Mouse (Mus musculus) brown adipose tissue, adult 24 weeks (tissue): ENCODE data around the gene Psmb1. TPM values are rescaled to one million over a fixed set of nuclear protein-coding genes. Genes with fewer than 3 reads are reported as not detected.
"Not testable (repeated sequence)": the region's sequence is repeated elsewhere in the genome, so short reads cannot be mapped to it uniquely, and the experiment has no call there.

Experiments used
- H3K27ac ChIP-seq: fragments of 200-500 bp; replicated peaks from 2 replicates; pipeline ENCODE4 v1.5.1; 2012; ENCODE audit warnings: low read depth, mild to moderate bottlenecking, low read length
- H3K4me1 ChIP-seq: fragments of 200-500 bp; 2 replicates; pipeline ENCODE4 v1.6.1; 2012; ENCODE audit warnings: low read length, mixed read lengths; ENCODE audit not compliant: control insufficient read depth, insufficient read depth, insufficient read length
- H3K4me3 ChIP-seq: fragments of 200-500 bp; 2 replicates; pipeline ENCODE4 v1.5.1; 2012; ENCODE audit warnings: low read depth, mild to moderate bottlenecking, low read length, moderate library complexity; ENCODE audit not compliant: insufficient read depth
- polyA plus RNA-seq: library from polyadenylated mRNA; stranded (reverse); fragments of >200 nt; gene quantifications from 2 replicates; pipeline ENCODE4 v1.2.4, GENCODE M21; 2012; ENCODE audit not compliant: missing spikeins, insufficient read depth, insufficient read length

Psmb1 gene
- 179 and 185 TPM in 2 replicates for polyA plus RNA-seq

GRCm38 (mm10) chr17:15499656-15500394 lies at the start of gene Psmb1, which contains the start of gene Tbp:
Gene Psmb1 (minus strand): TSS chr17:15499751.
Gene Tbp (plus strand): TSS chr17:15499888.
- Histone ChIP-seq H3K4me3 (peak within 1 kb of the TSS; percentile 90), H3K27ac (peak within 1 kb of the TSS; percentile 95), H3K4me1 (0 out of 2 replicates have a peak, but pooled peaks cover 3% of the 10 kb centered on the region)

GRCm38 (mm10) chr17:15546440-15546839 lies 46.9 kb upstream of the Psmb1 start:
- no peak overlapping the region for H3K27ac ChIP-seq
- no peak overlapping the region for H3K4me3 ChIP-seq
- H3K4me1 ChIP-seq, result no peaks in the 10 kb centered on the region

- H3K4me1 ChIP-seq, H3K4me3 ChIP-seq, H3K27ac ChIP-seq: not testable (repeated sequence)
Measured at GRCm38 (mm10) chr17:15543868-15544267, 44.3 kb upstream of the Psmb1 start.

- H3K4me1 ChIP-seq, result no peaks in the 10 kb centered on the region
- no peak overlapping the region for H3K4me3 ChIP-seq
- no peak overlapping the region for H3K27ac ChIP-seq
Measured at GRCm38 (mm10) chr17:15540309-15540708, 40.8 kb upstream of the Psmb1 start.

- Histone ChIP-seq H3K4me3 (peak overlapping the region; percentile 41), H3K4me1 (no peaks in the 10 kb centered on the region), H3K27ac (no peak overlapping the region)
Measured at GRCm38 (mm10) chr17:15536457-15536904, 36.9 kb upstream of the Psmb1 start.

GRCm38 (mm10) chr17:15535943-15536342 lies 36.4 kb upstream of the Psmb1 start:
- Histone ChIP-seq H3K4me3 (peak overlapping the region; percentile 41), H3K4me1 (no peaks in the 10 kb centered on the region), H3K27ac (no peak overlapping the region)

GRCm38 (mm10) chr17:15535162-15535800 lies 35.7 kb upstream of the Psmb1 start:
- Histone ChIP-seq H3K4me1 (no peaks in the 10 kb centered on the region), H3K4me3 (no peak overlapping the region), H3K27ac (no peak overlapping the region)

GRCm38 (mm10) chr17:15530141-15530540 lies 30.6 kb upstream of the Psmb1 start:
- Histone ChIP-seq H3K27ac (no peak overlapping the region), H3K4me3 (no peak overlapping the region), H3K4me1 (peaks cover 3% of the 10 kb centered on the region; the same call in 1 of the 2 replicates)

- no peak overlapping the region for H3K4me3 ChIP-seq
- H3K4me1 ChIP-seq, result peaks cover 3% of the 10 kb centered on the region; the same call in 1 of the 2 replicates
- H3K27ac ChIP-seq, result no peak overlapping the region
Measured at GRCm38 (mm10) chr17:15528887-15529286, 29.3 kb upstream of the Psmb1 start.

GRCm38 (mm10) chr17:15527811-15528136 lies 28.2 kb upstream of the Psmb1 start:
- Histone ChIP-seq H3K4me1 (peaks cover 3% of the 10 kb centered on the region; the same call in 1 of the 2 replicates), H3K27ac (no peak overlapping the region), H3K4me3 (peak overlapping the region; percentile 83)

GRCm38 (mm10) chr17:15526986-15527810 lies 27.6 kb upstream of the Psmb1 start, which contains the start of gene Pdcd2:
Gene Pdcd2 (minus strand): TSS chr17:15527301.
- H3K4me3 ChIP-seq, result peak within 1 kb of the TSS; percentile 83
- peak within 1 kb of the TSS; percentile 82 for H3K27ac ChIP-seq
- peaks cover 3% of the 10 kb centered on the region; the same call in 1 of the 2 replicates for H3K4me1 ChIP-seq

- peaks cover 3% of the 10 kb centered on the region; the same call in 1 of the 2 replicates for H3K4me1 ChIP-seq
- peak overlapping the region; percentile 83; the same call in 1 of the 2 replicates for H3K4me3 ChIP-seq
- H3K27ac ChIP-seq, result no peak overlapping the region
Measured at GRCm38 (mm10) chr17:15526304-15526703, 26.8 kb upstream of the Psmb1 start.

GRCm38 (mm10) chr17:15518766-15519165 lies 19.2 kb upstream of the Psmb1 start:
- Histone ChIP-seq H3K4me3 (no peak overlapping the region), H3K4me1 (no peaks in the 10 kb centered on the region), H3K27ac (no peak overlapping the region)

- H3K4me3 ChIP-seq, result no peak overlapping the region
- H3K4me1 ChIP-seq, result no peaks in the 10 kb centered on the region
- no peak overlapping the region for H3K27ac ChIP-seq
Measured at GRCm38 (mm10) chr17:15518186-15518585, 18.6 kb upstream of the Psmb1 start.

- Histone ChIP-seq H3K4me3 (no peak overlapping the region), H3K27ac (no peak overlapping the region), H3K4me1 (no peaks in the 10 kb centered on the region)
Measured at GRCm38 (mm10) chr17:15517776-15518175, 18.2 kb upstream of the Psmb1 start.
